Mouse (Mus musculus): ENCODE results near the gene Sh3gl1. TPM values are rescaled to one million over a fixed set of nuclear protein-coding genes. Genes with fewer than 3 reads are reported as not detected.

Gene Sh3gl1
- total and polyA plus RNA-seq, 3 experiments: 29.3 to 39.0 (median 38.0) TPM

DNA sequence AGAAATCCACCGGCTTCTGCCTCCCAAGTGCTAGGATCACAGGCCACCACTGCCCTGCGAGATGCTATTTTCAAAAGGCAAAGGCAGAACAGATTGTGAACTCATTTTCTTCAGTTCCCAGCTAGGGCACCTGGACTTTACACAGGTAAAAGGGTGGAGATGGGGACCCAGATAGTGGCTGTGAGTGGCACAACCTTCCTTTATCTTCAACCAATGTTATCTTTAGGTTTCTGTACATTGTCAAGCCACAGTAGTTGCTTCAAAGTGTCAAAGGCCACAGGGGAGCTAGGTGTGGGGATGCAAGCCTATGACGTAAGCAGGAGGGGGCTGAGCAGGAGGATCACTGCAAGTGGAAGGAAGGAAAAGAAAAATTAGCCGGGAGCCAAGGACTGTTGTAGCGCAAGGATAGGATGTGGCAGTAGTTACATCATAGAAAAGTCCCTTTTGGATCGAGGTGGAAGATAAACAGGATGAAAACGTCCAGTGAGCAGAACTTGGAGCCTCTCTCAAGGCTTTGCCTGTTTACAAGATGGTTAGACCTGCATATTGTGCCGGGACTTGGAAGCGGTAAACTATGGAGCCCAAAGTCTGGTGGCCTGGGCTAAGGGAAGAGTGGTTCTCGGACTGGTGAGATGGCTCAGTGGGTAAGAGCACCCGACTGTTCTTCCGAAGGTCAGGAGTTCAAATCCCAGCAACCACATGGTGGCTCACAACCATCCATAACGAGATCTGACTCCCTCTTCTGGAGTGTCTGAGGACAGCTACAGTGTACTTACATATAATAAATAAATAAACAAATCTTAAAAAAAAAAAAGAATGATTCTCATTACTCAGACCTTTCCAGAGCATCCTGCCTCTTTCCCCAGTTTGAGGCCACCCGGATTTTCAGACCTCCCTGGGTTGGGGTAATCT, 28.7 kb downstream of the Sh3gl1 start:
- Histone ChIP-seq H3K36me3 (replicated peaks in 1 of 2; ENCODE audit: control insufficient read depth in 1 of 2, insufficient read depth in 1 of 2, low read length in 1 of 2) (peaks cover 14 to 21% of the 10 kb centered on the region in 2 experiments), H3K4me3 (replicated peaks in 1 of 3; ENCODE audit: low read depth in 2 of 3, low read length in 2 of 3, poor library complexity in 1 of 3) (peak overlapping the region in 1 of 3 experiments; percentile 77), H3K9me3 (replicated peaks; ENCODE audit: low read length) (no peaks in the 10 kb centered on the region), H3K4me1 (ENCODE audit: control insufficient read depth in 1 of 2, insufficient read depth in 2 of 2) (peaks cover 9 to 27% of the 10 kb centered on the region in 2 experiments), H3K27me3 (replicated peaks) (peaks cover 4% of the 10 kb centered on the region), H3K27ac (ENCODE audit: insufficient read depth, low read depth) (no peak overlapping the region), H3K79me2 (replicated peaks; ENCODE audit: control insufficient read depth, extremely low read depth, insufficient read depth, poor library complexity, severe bottlenecking) (peaks cover 5% of the 10 kb centered on the region; the same call in 1 of the 2 replicates), H3K4me2 (ENCODE audit: insufficient read depth, low read depth, poor library complexity, severe bottlenecking) (0 out of 2 replicates have a peak overlapping the region, but pooled peaks have one; percentile 31), H3K9ac (ENCODE audit: insufficient read depth, low read depth) (no peak overlapping the region)
- in situ Hi-C loops (cut with MboI; ENCODE audit: low pct_ligation_motif_present, low pct_unique_long_range_greater_than_20kb, low sequenced_read_pairs) (loop anchor here (5.0 kb wide), 1 partner anchor 35 kb away; the partner anchor contains the start of gene Shd), dilution Hi-C loops (cut with MboI; ENCODE audit: extremely low pct_ligation_motif_present, extremely low pct_unique_long_range_greater_than_20kb, low sequenced_read_pairs) (no loop called here)
- TF ChIP-seq JUND (conservative IDR thresholded peaks at IDR 0.05; ENCODE audit: low read depth, low read length): no peak
- TF ChIP-seq ETS1 (conservative IDR thresholded peaks at IDR 0.05; ENCODE audit: low read depth, low read length): no peak
- no peak for TF ChIP-seq ZNF384 (IDR thresholded peaks at IDR 0.05; ENCODE audit: low read depth, low read length)
- TF ChIP-seq PAX5 (IDR thresholded peaks at IDR 0.05; ENCODE audit: low read length): no peak
- TF ChIP-seq POLR2AphosphoS2 (IDR thresholded peaks at IDR 0.05; ENCODE audit: low read depth, low read length): no peak
- TF ChIP-seq USF1 (IDR thresholded peaks at IDR 0.05; ENCODE audit: low read depth, low read length): no peak
- TF ChIP-seq MYC (IDR thresholded peaks at IDR 0.05; ENCODE audit: low read depth, low read length): 0 out of 2 replicates have a peak, but pooled peaks have one; percentile 11
- no peak for TF ChIP-seq EP300 (IDR thresholded peaks at IDR 0.05; ENCODE audit: low read length)
- peak; percentile 56 for TF ChIP-seq TCF12 (IDR thresholded peaks at IDR 0.05; ENCODE audit: low read depth, low read length)
- TF ChIP-seq KAT2A (IDR thresholded peaks at IDR 0.05; ENCODE audit: insufficient replicate concordance, low read length): no peak
- TF ChIP-seq GABPA (IDR thresholded peaks at IDR 0.05; ENCODE audit: insufficient replicate concordance, low read depth, low read length): no peak
- no peak for TF ChIP-seq RAD21 (IDR thresholded peaks at IDR 0.05; ENCODE audit: low read depth, low read length)
- no peak for TF ChIP-seq ZKSCAN1 (IDR thresholded peaks at IDR 0.05; ENCODE audit: borderline replicate concordance, low read depth, low read length)
- peak in 1 of 2 experiments; percentile 39; a peak in 1 of 4 replicates for TF ChIP-seq CTCF (conservative IDR thresholded peaks at IDR 0.05 in 1 of 2, IDR thresholded peaks at IDR 0.05 in 1 of 2; ENCODE audit: low read depth in 2 of 2, low read length in 2 of 2)
- no peak for TF ChIP-seq UBTF (IDR thresholded peaks at IDR 0.05; ENCODE audit: low read depth, low read length)
- TF ChIP-seq ZC3H11A (IDR thresholded peaks at IDR 0.05; ENCODE audit: low read depth, low read length): no peak
- TF ChIP-seq CHD1 (IDR thresholded peaks at IDR 0.05; ENCODE audit: low read depth, low read length): no peak
- TF ChIP-seq RCOR1 (conservative IDR thresholded peaks at IDR 0.05; ENCODE audit: low read depth, low read length): no peak
- no peak for TF ChIP-seq MEF2A (IDR thresholded peaks at IDR 0.05; ENCODE audit: borderline replicate concordance, low read depth, low read length)
- TF ChIP-seq JUN (IDR thresholded peaks at IDR 0.05; ENCODE audit: insufficient read depth, low read depth, low read length): no peak
- TF ChIP-seq MAX (IDR thresholded peaks at IDR 0.05; ENCODE audit: low read length): no peak
- TF ChIP-seq MXI1 (IDR thresholded peaks at IDR 0.05; ENCODE audit: low read depth, low read length): no peak
- TF ChIP-seq SMC3 (IDR thresholded peaks at IDR 0.05; ENCODE audit: low read depth, low read length): no peak
- no peak for DNase-seq (ENCODE audit: extremely low read depth)
